Mouse (Mus musculus) midbrain, postnatal 0 days (tissue): ENCODE measurements around the gene Nfib. TPM values are rescaled to one million over a fixed set of nuclear protein-coding genes. Genes with fewer than 3 reads are reported as not detected.

Source experiments
- ATAC-seq: fragments of 200-750 bp; cut with Nextera tagmentation; 2 replicates; pipeline ENCODE4 v1.8.0; 2017; ENCODE audit warnings: moderate number of reproducible peaks, mild to moderate bottlenecking, moderate TSS enrichment, moderate library complexity; ENCODE audit not compliant: low FRiP score
- DNase-seq: peaks from one replicate; pipeline ENCODE4 v3.0.0-alpha.2; 2015; ENCODE audit warnings: low spot score
- H3K27ac ChIP-seq: fragments of 300-500 bp; sonication (generic); 2 replicates; pipeline ENCODE4 v1.5.1; 2014; ENCODE audit warnings: low read depth, mild to moderate bottlenecking, low read length, mixed read lengths
- H3K27me3 ChIP-seq: fragments of 300-500 bp; sonication (generic); 2 replicates; pipeline ENCODE4 v1.6.1; 2014; ENCODE audit warnings: low read length, control low read depth, mixed read lengths; ENCODE audit not compliant: insufficient read depth
- H3K36me3 ChIP-seq: fragments of 300-500 bp; sonication (generic); 2 replicates; pipeline ENCODE4 v1.6.1; 2014; ENCODE audit warnings: low read length, control low read depth, mixed read lengths; ENCODE audit not compliant: insufficient read depth
- H3K4me1 ChIP-seq: fragments of 300-500 bp; sonication (generic); 2 replicates; pipeline ENCODE4 v1.6.1; 2014; ENCODE audit warnings: mild to moderate bottlenecking, control low read depth, antibody characterized with exemption, low read length, mixed read lengths; ENCODE audit not compliant: insufficient read depth
- H3K4me2 ChIP-seq: fragments of 300-500 bp; sonication (generic); 2 replicates; pipeline ENCODE4 v1.6.1; 2014; ENCODE audit warnings: low read depth, mild to moderate bottlenecking, low read length, mixed read lengths; ENCODE audit not compliant: poor library complexity, severe bottlenecking
- H3K4me3 ChIP-seq: fragments of 300-500 bp; sonication (generic); 2 replicates; pipeline ENCODE4 v1.5.1; 2014; ENCODE audit warnings: low read depth, mild to moderate bottlenecking, low read length, moderate library complexity
- H3K9ac ChIP-seq: fragments of 300-500 bp; sonication (generic); replicated peaks from 2 replicates; pipeline ENCODE4 v1.6.1; 2014; ENCODE audit warnings: mild to moderate bottlenecking, low read length, moderate library complexity, mixed read lengths; ENCODE audit not compliant: poor library complexity, severe bottlenecking
- H3K9me3 ChIP-seq: fragments of 300-500 bp; sonication (generic); 2 replicates; pipeline ENCODE4 v1.6.1; 2016; ENCODE audit warnings: low read length, control low read depth
- CTCF ChIP-seq: IDR thresholded peaks from 2 replicates; pipeline ENCODE4 v1.5.1; 2016; ENCODE audit warnings: antibody characterized with exemption, mild to moderate bottlenecking
- WGBS: fragments of 180-500 bp; shearing (Covaris S2); extraction: QIAGEN DNeasy Blood & Tissue Kit; methylation state at CpG from one replicate; pipeline ENCODE4 v1.1.7; 2014; 5-methylcytosine and 5-hydroxymethylcytosine counted together
- polyA plus RNA-seq: library from polyadenylated mRNA; unstranded; fragments of >200 nt; fragmentation: Nextera tagmentation; extraction: Ambion mirVana; gene quantifications from 2 replicates; pipeline ENCODE4 v1.2.1, GENCODE M21; 2015
- total RNA-seq: library from RNA; depleted of rRNA; stranded (reverse); fragments of >200 nt; gene quantifications from 2 replicates; pipeline ENCODE4 v1.2.3, GENCODE M21; 2014

The Nfib gene
- total and polyA plus RNA-seq, 2 experiments from 2014 or later = 27.7 to 62.8 TPM

GRCm38 (mm10) chr4:82600636-82601035 is 104.9 kb downstream of the Nfib start:
- ATAC-seq = no peak
- Histone ChIP-seq H3K4me3 (no peak overlapping the region), H3K27me3 (no peaks in the 10 kb centered on the region), H3K9me3 (0 out of 2 replicates have a peak, but pooled peaks cover 8% of the 10 kb centered on the region), H3K36me3 (no peaks in the 10 kb centered on the region), H3K9ac (no peak overlapping the region), H3K4me1 (no peaks in the 10 kb centered on the region), H3K4me2 (no peak overlapping the region), H3K27ac (no peak overlapping the region)
- 83% methylated on average over 1 of the region's 1 CpGs for WGBS
- no peak for DNase-seq
- no peak for TF ChIP-seq CTCF

- H3K9me3 ChIP-seq = 0 out of 2 replicates have a peak, but pooled peaks cover 8% of the 10 kb centered on the region
- no peak overlapping the region for H3K4me2 ChIP-seq
- ATAC-seq (no peak), DNase-seq (no peak)
- no peaks in the 10 kb centered on the region for H3K4me1 ChIP-seq
- 63% methylated on average over 4 of the region's 4 CpGs for WGBS
- H3K4me3 ChIP-seq = no peak overlapping the region
- no peak overlapping the region for H3K9ac ChIP-seq
- H3K27me3 ChIP-seq = no peaks in the 10 kb centered on the region
- H3K36me3 ChIP-seq = no peaks in the 10 kb centered on the region
- no peak overlapping the region for H3K27ac ChIP-seq
- no peak for TF ChIP-seq CTCF
Measured at GRCm38 (mm10) chr4:82598436-82598835, 107.1 kb downstream of the Nfib start.

GRCm38 (mm10) chr4:82593681-82594666 is 111.6 kb downstream of the Nfib start:
- Histone ChIP-seq H3K27ac (no peak overlapping the region), H3K36me3 (no peaks in the 10 kb centered on the region), H3K4me2 (no peak overlapping the region), H3K9me3 (no peaks in the 10 kb centered on the region), H3K4me1 (no peaks in the 10 kb centered on the region), H3K9ac (no peak overlapping the region), H3K27me3 (no peaks in the 10 kb centered on the region), H3K4me3 (no peak overlapping the region)
- TF ChIP-seq CTCF = no peak
- no peak for ATAC-seq
- DNase-seq = no peak
- 59% methylated on average over 10 of the region's 10 CpGs for WGBS

- ATAC-seq (peak; percentile 62; the same call in 1 of the 2 replicates), DNase-seq (peak; percentile 90)
- Histone ChIP-seq H3K27me3 (no peaks in the 10 kb centered on the region), H3K36me3 (no peaks in the 10 kb centered on the region), H3K27ac (no peak overlapping the region), H3K4me2 (no peak overlapping the region), H3K4me1 (no peaks in the 10 kb centered on the region; the same call in 1 of the 2 replicates), H3K9me3 (no peaks in the 10 kb centered on the region), H3K4me3 (no peak overlapping the region), H3K9ac (no peak overlapping the region)
- TF ChIP-seq CTCF = peak; percentile 19; the same call in 1 of the 2 replicates
- WGBS = 43% methylated on average over 7 of the region's 7 CpGs
Measured at GRCm38 (mm10) chr4:82592086-82593030, 113.2 kb downstream of the Nfib start.

DNA sequence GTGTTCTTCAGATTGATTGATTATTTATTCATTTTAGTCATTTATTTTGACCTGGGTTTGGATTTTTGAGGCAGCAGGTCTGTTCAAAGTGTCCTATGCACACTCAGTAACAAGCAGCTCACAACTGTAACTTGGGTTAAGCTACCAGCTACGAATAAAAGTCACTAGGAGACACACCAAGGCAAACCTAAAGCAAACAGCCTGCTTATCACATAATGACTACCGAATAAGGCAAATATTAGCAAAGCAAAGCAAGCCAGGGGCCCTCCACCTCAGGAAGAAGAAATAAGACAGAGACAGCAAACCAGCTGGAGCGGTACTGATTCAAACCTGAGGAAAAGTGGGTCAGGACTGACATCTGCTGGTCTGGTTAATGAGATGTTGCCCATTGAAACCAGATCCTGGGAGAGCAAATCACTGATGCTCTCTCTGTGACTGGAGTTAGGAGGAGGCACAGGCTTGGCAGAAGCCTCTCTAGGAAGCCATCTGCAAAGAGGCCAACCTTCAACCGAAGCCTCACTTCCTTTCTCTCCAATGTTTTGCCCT is 116.1 kb downstream of the Nfib start:
- 28% methylated on average over 4 of the region's 4 CpGs for whole genome bisulfite sequencing
- Histone ChIP-seq H3K27me3 (no peaks in the 10 kb centered on the region), H3K36me3 (no peaks in the 10 kb centered on the region), H3K9me3 (no peaks in the 10 kb centered on the region), H3K4me3 (no peak overlapping the region), H3K4me2 (no peak overlapping the region), H3K9ac (no peak overlapping the region), H3K4me1 (peaks cover 2% of the 10 kb centered on the region; the same call in 1 of the 2 replicates), H3K27ac (peak overlapping the region; percentile 26; the same call in 1 of the 2 replicates)
- DNase-seq = peak; percentile 91
- TF ChIP-seq CTCF = peak; percentile 78
- peak; percentile 78 for ATAC-seq
